Comparison of ENCODE assay signal across 14 mouse cellular contexts in genomic region chr1:59102071-59102470, GRCm38 (mm10). TPM values are rescaled to one million over a fixed set of nuclear protein-coding genes. Genes with fewer than 3 reads are reported as not detected.
"Had no signal": no experiment of that assay in that cellular context is flagged by ENCODE, and none has a peak within 500 bp of the region (broad histone marks: within the 10 kb centered on the region; RNA-seq: fewer than 3 reads in every experiment).

No protein-coding gene starts in this region.

- ATAC-seq: intestine, embryonic 16.5 days had no signal

- H3K9ac ChIP-seq: hindbrain, embryonic 15.5 days; midbrain, embryonic 12.5 days had no signal

- H3K27ac ChIP-seq: hindbrain, embryonic 15.5 days; left cerebral cortex, adult 2 months; limb, embryonic 10.5 days; midbrain, embryonic 12.5 days had no signal

- H3K4me3 ChIP-seq: hindbrain, embryonic 15.5 days; left cerebral cortex, adult 2 months; limb, embryonic 10.5 days; midbrain, embryonic 12.5 days had no signal

- H3K27me3 ChIP-seq: hindbrain, embryonic 15.5 days; midbrain, embryonic 12.5 days had no signal

- H3K9me3 ChIP-seq: hindbrain, embryonic 15.5 days; limb, embryonic 10.5 days; midbrain, embryonic 12.5 days had no signal

- H3K4me2 ChIP-seq: hindbrain, embryonic 15.5 days; midbrain, embryonic 12.5 days had no signal

- DNase-seq: lung, adult 18-20 months; right cerebral cortex, adult 18-20 months; right cerebral cortex, postnatal 25 days; thymus, adult 18-20 months; thymus, postnatal 14 days had no signal

- H3K4me1 ChIP-seq: hindbrain, embryonic 15.5 days; limb, embryonic 10.5 days; midbrain, embryonic 12.5 days had no signal

RNA-seq across cellular contexts. Expression of gene C2cd6, which starts 7.4 kb away (rescaled TPM):
- polyA plus RNA-seq: hindbrain, embryonic 15.5 days; intestine, embryonic 16.5 days; limb, embryonic 10.5 days; limb, embryonic 14.5 days; lung, embryonic 16.5 days; midbrain, embryonic 12.5 days; small intestine, adult 2 months; stomach, embryonic 14.5 days had no signal
